Mouse (Mus musculus) forebrain, embryonic 10.5 days (tissue): ENCODE data around the gene Ipo7. TPM values are rescaled to one million over a fixed set of nuclear protein-coding genes. Genes with fewer than 3 reads are reported as not detected.
"Not testable (repeated sequence)": the region's sequence is repeated elsewhere in the genome, so short reads cannot be mapped to it uniquely, and the experiment has no call there.

Experiments used
- DNase-seq: peaks from one replicate; pipeline ENCODE4 v3.0.0-alpha.2; 2017; ENCODE audit warnings: low spot score; ENCODE audit errors: extremely low spot score
- H3K27ac ChIP-seq: fragments of 300-500 bp; sonication (generic); 2 replicates; pipeline ENCODE4 v1.5.1; 2016; ENCODE audit warnings: mild to moderate bottlenecking
- H3K27me3 ChIP-seq: fragments of 300-500 bp; sonication (generic); 2 replicates; pipeline ENCODE4 v1.6.1; 2016; ENCODE audit warnings: mild to moderate bottlenecking; ENCODE audit not compliant: poor library complexity, severe bottlenecking
- H3K36me3 ChIP-seq: fragments of 300-500 bp; sonication (generic); replicated peaks from 2 replicates; pipeline ENCODE4 v1.6.1; 2016; ENCODE audit warnings: mild to moderate bottlenecking, moderate library complexity
- H3K4me1 ChIP-seq: fragments of 300-500 bp; sonication (generic); 2 replicates; pipeline ENCODE4 v1.6.1; 2016
- H3K4me3 ChIP-seq: fragments of 300-500 bp; sonication (generic); 2 replicates; pipeline ENCODE4 v1.5.1; 2016; ENCODE audit warnings: mild to moderate bottlenecking, moderate library complexity
- H3K9me3 ChIP-seq: fragments of 300-500 bp; sonication (generic); 2 replicates; pipeline ENCODE4 v1.6.1; 2016; ENCODE audit warnings: mild to moderate bottlenecking, moderate library complexity
- WGBS: fragments of 180-500 bp; shearing (Covaris S2); methylation state at CpG from one replicate; pipeline ENCODE4 v1.1.7; 2016; 5-methylcytosine and 5-hydroxymethylcytosine counted together
- polyA plus RNA-seq: library from polyadenylated mRNA; unstranded; fragments of >200 nt; fragmentation: Nextera tagmentation; extraction: Ambion mirVana; gene quantifications from 2 replicates; pipeline ENCODE4 v1.2.1, GENCODE M21; 2016

The Ipo7 gene
- polyA plus RNA-seq, 1 experiment from 2014 or later = 62.7 TPM

DNA sequence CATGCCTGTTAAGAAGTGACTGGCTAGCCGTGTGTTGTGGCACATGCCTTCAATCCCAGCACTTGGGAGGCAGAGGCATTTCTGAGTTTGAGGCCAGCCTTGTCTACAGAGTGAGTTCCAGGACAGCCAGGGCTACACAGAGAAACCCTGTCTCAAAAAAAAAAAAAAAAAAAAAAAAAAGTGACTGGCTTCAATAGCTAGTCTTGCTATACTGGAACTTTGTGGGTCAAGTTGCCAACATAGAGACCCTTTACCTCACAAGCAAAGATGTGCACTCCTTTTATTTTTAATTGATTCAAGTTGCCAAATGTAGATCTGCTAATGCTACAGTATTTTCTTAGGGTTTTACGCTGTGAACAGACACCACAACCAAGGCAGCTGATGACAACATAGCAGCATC lies 39.6 kb downstream of the Ipo7 start:
- Histone ChIP-seq H3K36me3 (peaks cover 74% of the 10 kb centered on the region), H3K4me1 (peaks cover 13% of the 10 kb centered on the region)
- 96% methylated on average over 2 of the region's 2 CpGs for WGBS
- not testable (repeated sequence) for H3K9me3 ChIP-seq, H3K27ac ChIP-seq, H3K4me3 ChIP-seq, DNase-seq, H3K27me3 ChIP-seq

DNA sequence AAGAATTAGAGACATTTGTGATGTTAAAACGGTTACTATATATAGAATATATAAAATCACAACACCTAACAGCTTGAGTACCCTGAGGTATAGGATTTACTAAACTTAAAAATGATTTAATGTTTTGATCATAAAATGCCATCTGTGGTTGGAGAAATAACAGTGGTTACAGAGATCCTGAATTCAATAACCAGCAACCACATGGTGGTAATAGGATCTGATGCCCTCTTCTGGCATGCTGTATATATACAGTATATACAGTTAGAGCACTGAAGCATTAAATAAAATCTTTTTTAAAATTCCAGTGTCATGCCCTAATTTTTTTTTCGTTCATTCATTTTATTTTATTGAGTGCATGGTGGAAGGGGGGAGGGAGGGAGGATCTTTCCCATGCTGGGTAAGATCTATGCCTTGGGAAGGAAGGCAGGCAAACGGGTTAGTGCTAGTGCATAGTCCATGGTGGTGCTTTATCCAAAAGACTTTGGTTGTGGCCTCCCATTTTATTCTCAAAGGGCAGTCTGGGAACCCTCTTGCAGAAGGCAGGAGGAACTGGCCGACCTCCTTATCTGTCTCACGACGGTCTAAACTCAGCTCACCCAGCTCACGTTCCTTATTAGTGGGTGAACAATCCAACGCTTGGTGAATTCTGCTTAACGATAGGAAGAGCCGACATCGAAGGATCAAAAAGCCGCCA lies 41.2 kb downstream of the Ipo7 start:
- Histone ChIP-seq H3K27me3 (no peaks in the 10 kb centered on the region), H3K9me3 (no peaks in the 10 kb centered on the region), H3K27ac (0 out of 2 replicates have a peak overlapping the region, but pooled peaks have one; percentile 98), H3K36me3 (peaks cover 70% of the 10 kb centered on the region), H3K4me1 (peaks cover 18% of the 10 kb centered on the region), H3K4me3 (no peak overlapping the region)
- peak; percentile 23 for DNase-seq
- 85% methylated on average over 12 of the region's 12 CpGs for WGBS

DNA sequence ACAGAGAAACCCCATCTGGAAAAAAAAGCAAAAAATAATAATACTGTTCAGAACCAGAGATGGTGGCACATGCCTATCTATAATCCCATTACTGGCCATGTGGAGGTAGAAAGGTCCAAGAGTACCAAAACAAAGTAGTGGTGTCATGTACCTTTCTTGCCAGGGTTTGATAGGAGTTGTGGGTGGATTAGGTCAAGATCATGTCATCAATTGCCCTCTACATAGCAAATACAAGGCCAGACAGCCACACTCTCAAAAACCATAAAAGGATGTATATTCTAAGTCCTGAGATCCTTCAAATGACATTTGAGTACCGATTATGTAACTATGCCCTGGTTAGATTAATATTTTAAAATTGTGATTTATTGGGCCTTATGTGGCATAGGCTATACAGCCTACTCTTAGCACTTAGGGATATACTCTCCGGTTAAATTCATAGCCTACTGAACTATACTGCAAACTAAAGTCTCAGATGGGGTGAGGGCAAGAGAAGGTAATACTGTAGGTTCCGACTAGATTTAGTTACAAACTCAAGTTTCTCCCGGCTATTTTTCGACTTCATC lies 42.1 kb downstream of the Ipo7 start:
- Histone ChIP-seq H3K27ac (peak overlapping the region; percentile 98), H3K4me1 (peaks cover 18% of the 10 kb centered on the region), H3K27me3 (no peaks in the 10 kb centered on the region), H3K4me3 (peak overlapping the region; percentile 68), H3K36me3 (peaks cover 64% of the 10 kb centered on the region), H3K9me3 (no peaks in the 10 kb centered on the region)
- WGBS = 27% methylated on average over 5 of the region's 5 CpGs
- no peak for DNase-seq

DNA sequence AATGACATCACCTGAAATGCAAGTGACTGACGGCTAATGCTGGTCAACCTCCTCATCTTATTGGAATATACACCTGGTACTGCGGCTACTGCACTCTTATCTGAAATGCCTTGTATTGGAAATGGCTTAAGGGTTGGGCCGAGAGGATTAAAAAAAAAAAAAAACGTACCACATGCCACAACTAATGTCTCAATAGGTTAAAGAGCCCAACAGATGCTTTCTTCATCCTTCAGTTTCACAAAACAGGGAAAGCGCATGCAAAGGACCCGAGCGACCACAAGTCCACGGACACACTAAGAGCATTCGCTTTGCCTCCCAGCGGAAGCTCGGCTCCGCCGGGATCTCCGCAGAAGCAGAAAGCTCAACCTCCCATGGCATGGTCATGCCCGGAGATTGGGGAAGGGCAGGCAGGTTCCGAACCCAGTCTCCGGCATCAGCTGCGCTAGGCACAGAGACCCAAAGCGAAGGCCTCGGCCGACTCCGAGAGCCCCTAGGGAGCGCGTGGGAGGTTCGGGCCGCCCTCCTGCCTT lies 42.7 kb downstream of the Ipo7 start:
- under 1% methylated on average over 26 of the region's 26 CpGs for WGBS
- H3K27ac ChIP-seq = peak overlapping the region; percentile 98
- no peaks in the 10 kb centered on the region for H3K27me3 ChIP-seq
- H3K9me3 ChIP-seq = no peaks in the 10 kb centered on the region
- no peak for DNase-seq
- peak overlapping the region; percentile 68 for H3K4me3 ChIP-seq
- peaks cover 18% of the 10 kb centered on the region for H3K4me1 ChIP-seq
- H3K36me3 ChIP-seq = peaks cover 64% of the 10 kb centered on the region

DNA sequence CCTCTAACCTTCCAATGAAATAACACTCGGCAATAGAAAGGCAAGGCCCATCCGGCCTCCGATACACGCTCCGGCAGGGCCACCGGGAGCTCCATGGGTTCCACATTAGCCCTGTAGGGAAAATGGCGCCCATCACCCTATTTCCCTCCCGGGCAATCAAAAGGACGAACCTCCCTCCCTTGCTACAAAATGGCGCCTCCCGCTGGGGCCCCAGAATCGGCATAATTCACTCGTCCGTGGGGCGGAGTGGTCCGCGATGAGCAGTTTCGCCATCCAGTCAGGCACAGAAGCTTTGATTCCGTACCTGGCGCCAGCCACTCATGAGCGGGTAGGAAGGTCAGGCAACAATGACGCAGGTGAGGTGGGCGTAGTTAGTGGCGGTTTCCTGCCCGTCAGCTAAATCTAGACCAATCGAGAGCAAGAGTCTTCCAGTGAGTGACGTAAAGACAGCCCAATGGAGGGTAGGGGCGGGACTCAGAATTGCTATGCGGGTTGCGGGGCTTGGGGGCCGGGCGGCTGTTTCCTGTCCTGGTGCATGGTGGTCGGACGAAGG lies 43.2 kb downstream of the Ipo7 start, which contains the start of gene Zfp143:
TSS of gene Zfp143 (plus strand) at position 19 of the 553 bp plus-strand sequence.
- Histone ChIP-seq H3K36me3 (peaks cover 64% of the 10 kb centered on the region), H3K27ac (peak within 1 kb of the TSS; percentile 98), H3K9me3 (no peaks in the 10 kb centered on the region), H3K4me1 (peaks cover 18% of the 10 kb centered on the region), H3K4me3 (peak within 1 kb of the TSS; percentile 68), H3K27me3 (no peaks in the 10 kb centered on the region)
- peak; percentile 100 for DNase-seq
- 0% methylated on average over 34 of the region's 34 CpGs for WGBS

DNA sequence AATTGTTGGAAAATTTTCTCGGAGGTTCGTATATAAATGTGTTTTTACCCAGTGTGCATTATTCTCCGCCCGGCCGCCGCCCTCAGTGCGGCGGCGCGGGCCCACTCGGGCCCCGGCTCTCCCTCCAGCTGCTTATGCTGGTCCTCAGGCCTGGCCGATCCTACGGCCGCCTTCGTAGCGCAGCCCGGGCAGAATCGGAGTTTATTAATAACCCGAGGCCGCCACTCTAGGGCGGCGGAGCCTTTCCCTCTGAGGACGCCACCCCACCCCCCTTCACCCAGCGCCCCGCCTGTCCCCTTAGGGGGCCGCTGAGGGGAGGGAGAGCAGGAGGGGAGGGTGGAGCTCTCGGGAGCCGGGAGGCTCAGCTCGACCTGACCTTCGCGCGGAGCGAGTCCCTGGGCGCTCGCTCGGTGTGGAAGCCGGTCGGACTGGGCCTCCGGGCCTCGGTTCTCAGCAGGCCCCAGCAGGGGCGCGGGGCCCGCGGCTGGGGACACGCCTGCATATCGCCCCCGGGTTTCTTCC lies 43.7 kb downstream of the Ipo7 start:
- DNase-seq = peak; percentile 85
- peak overlapping the region; percentile 98 for H3K27ac ChIP-seq
- no peaks in the 10 kb centered on the region for H3K27me3 ChIP-seq
- H3K36me3 ChIP-seq = peaks cover 63% of the 10 kb centered on the region
- WGBS = under 1% methylated on average over 47 of the region's 48 CpGs
- H3K4me3 ChIP-seq = peak overlapping the region; percentile 68
- no peaks in the 10 kb centered on the region for H3K9me3 ChIP-seq
- peaks cover 18% of the 10 kb centered on the region for H3K4me1 ChIP-seq

DNA sequence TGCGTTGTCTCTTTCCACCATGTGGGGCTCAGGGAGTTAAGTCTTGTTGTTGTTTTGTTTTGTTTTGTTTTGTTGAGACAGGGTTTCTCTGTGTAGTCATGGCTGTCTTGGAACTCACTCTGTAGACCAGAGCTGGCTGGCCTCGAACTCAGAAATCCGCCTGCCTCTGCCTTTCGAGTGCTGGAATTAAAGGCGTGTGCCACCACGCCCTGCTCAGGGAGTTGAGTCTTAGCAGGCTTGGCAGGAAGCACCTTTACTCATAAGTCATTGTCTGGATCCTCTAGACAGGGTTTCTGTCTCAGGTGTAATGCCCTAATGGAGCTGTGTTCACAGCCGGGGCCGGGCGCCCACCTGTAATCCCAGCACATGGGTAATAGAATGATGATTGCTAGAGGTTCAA lies 45.7 kb downstream of the Ipo7 start:
- H3K36me3 ChIP-seq = peaks cover 63% of the 10 kb centered on the region

DNA sequence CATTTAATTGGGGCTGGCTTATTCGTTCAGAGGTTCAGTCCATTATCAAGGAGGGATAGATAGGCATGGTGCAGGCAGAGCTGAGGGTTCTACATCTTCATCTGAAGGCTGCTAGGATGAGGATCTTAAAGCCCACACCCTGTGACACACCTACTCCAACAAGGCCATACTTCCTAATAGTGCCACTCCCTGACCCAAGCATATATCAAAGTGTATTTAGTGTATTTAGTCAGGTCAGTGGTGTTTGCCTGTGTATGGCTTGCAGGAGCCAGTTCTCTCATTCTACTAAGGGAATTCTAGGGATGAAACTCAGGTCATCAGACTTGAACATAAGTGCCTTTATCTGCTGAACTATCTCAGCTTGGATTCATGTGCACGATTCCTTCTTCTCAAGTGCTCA lies 51.0 kb downstream of the Ipo7 start:
- no peak overlapping the region for H3K4me3 ChIP-seq
- no peaks in the 10 kb centered on the region for H3K27me3 ChIP-seq
- no peak for DNase-seq
- H3K27ac ChIP-seq = no peak overlapping the region
- 88% methylated on average over 2 of the region's 2 CpGs for WGBS
- no peaks in the 10 kb centered on the region for H3K9me3 ChIP-seq
- no peaks in the 10 kb centered on the region for H3K4me1 ChIP-seq
- H3K36me3 ChIP-seq = peaks cover 91% of the 10 kb centered on the region

More for the DNA sequence above, 45.7 kb downstream of the Ipo7 start:
- DNase-seq = no peak
- Histone ChIP-seq H3K9me3 (no peaks in the 10 kb centered on the region), H3K27ac (no peak overlapping the region), H3K27me3 (no peaks in the 10 kb centered on the region), H3K4me3 (no peak overlapping the region), H3K4me1 (peaks cover 18% of the 10 kb centered on the region)
- WGBS = 96% methylated on average over 9 of the region's 9 CpGs

DNA sequence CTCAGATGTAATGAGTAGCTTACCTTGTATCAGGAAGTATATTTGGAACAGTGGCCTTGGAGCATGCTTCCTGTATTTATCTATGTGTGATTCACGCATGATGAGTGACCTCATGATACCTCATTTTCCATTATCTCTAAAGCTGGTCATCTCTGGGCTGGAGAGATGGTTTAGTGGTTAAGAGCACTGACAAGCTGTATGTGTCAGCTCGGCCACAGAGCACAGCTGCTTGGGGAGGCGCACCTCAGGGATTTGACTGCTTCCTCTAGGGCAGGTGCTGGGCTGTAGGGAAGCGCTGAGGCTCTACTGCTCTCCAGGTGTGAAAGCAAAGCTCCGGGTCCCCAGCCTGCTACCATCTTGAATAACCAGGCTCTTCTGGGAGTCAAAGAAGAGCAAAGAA lies 60.1 kb downstream of the Ipo7 start:
- DNase-seq = no peak
- Histone ChIP-seq H3K27me3 (no peaks in the 10 kb centered on the region), H3K36me3 (peaks cover 99% of the 10 kb centered on the region), H3K4me3 (no peak overlapping the region), H3K4me1 (no peaks in the 10 kb centered on the region), H3K9me3 (peaks cover 5% of the 10 kb centered on the region; the same call in 1 of the 2 replicates), H3K27ac (no peak overlapping the region)
- WGBS = 96% methylated on average over 5 of the region's 5 CpGs

DNA sequence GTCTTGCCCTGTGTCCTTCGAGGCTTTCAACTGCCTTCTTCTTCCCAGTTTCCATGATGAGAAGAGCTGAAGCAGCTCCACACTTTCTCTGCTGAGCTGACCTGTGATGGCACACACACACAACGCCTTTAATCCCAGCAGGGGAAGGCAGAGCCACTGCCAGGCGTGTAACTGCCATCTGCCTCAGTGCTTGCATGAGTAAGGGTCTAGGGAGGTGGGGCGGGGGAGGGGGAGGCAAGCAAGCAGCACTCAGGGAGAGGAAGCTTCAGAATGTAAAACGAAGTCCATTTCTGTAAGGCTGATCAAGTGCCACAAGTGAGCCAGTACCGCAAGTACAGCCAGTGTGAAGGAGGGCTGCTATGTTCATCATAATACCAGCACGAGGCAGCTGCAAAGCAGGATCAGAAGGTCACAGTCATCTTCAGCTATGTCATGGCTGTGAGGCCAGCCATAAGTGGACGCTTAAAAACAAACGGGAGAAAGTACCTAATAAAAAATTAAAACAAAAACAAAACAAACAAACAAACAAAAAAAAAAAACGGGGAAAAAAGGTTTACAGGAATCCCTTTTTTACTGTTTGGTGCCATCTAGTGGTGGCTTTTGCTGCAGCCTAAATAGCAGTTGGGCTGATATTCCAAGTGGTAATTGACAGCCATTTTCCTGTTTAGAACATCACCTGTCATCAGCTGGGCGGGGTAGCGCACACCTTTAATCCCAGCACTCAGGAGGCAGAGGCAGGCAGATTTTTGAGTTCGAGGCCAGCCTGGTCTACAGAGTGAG lies 65.5 kb downstream of the Ipo7 start:
- Histone ChIP-seq H3K4me1 (no peaks in the 10 kb centered on the region), H3K36me3 (peaks cover 100% of the 10 kb centered on the region), H3K27me3 (no peaks in the 10 kb centered on the region), H3K9me3 (peaks cover 5% of the 10 kb centered on the region; the same call in 1 of the 2 replicates), H3K27ac (no peak overlapping the region), H3K4me3 (no peak overlapping the region)
- peak; percentile 27 for DNase-seq
- 80% methylated on average over 13 of the region's 13 CpGs for WGBS

DNA sequence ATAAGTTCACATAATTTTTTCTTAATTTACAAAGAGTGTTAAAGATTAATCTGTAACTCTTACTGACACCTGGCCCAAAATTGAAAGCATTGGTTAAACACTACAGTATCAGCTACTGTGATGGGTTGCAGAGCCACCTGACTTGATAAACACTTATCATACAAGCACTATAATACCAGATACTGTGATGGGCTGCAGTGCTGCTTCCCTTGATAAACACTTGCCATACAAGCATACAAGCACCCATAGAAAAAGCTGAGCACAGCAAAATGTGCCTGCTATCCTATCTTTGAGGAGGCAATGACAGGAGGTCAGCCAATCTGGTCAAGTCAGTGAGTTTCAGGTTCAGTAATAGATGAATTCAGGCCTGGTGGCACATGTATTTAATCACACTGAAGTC lies 67.1 kb downstream of the Ipo7 start:
- Histone ChIP-seq H3K4me3 (no peak overlapping the region), H3K9me3 (peaks cover 5% of the 10 kb centered on the region; the same call in 1 of the 2 replicates), H3K4me1 (no peaks in the 10 kb centered on the region), H3K27ac (no peak overlapping the region), H3K36me3 (peaks cover 100% of the 10 kb centered on the region), H3K27me3 (no peaks in the 10 kb centered on the region)
- no peak for DNase-seq

DNA sequence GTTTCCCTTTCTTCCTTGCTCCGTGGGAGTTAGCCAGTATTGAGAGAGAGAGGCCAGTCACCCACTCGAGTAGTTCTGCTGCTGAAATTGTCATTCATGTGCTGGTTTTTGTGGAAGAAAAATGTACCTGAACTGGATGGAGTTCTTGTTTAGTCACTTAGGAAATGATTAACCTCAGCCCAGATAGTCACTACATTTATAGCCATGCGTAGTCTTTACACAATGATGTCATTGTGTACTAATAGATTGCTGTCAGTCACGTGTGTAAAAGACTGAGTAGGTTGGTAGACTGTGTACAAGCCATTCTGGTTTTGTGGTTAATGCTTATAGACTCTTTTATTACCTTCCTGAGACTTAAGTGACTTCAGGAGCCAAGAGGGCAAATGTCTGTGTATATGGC lies 69.8 kb downstream of the Ipo7 start:
- no peak for DNase-seq
- WGBS = 88% methylated on average over 4 of the region's 4 CpGs
- no peaks in the 10 kb centered on the region for H3K27me3 ChIP-seq
- no peaks in the 10 kb centered on the region for H3K9me3 ChIP-seq
- H3K27ac ChIP-seq = no peak overlapping the region
- peaks cover 5% of the 10 kb centered on the region; the same call in 1 of the 2 replicates for H3K4me1 ChIP-seq
- peaks cover 100% of the 10 kb centered on the region for H3K36me3 ChIP-seq
- H3K4me3 ChIP-seq = no peak overlapping the region
